Mouse (Mus musculus): ENCODE results near the gene Hnmt. TPM values are rescaled to one million over a fixed set of nuclear protein-coding genes. Genes with fewer than 3 reads are reported as not detected.
"Not testable (repeated sequence)": the region's sequence is repeated elsewhere in the genome, so short reads cannot be mapped to it uniquely, and the experiment has no call there.

Gene Hnmt
- polyA plus RNA-seq, 1 experiment from 2014 or later: 0.74 TPM

- no peak overlapping the region for H3K4me2 ChIP-seq
- no peak overlapping the region for H3K27ac ChIP-seq
- no peaks in the 10 kb centered on the region for H3K9me3 ChIP-seq (replicated peaks)
- H3K27me3 ChIP-seq (replicated peaks): no peaks in the 10 kb centered on the region
- H3K4me3 ChIP-seq: no peak overlapping the region
- H3K4me1 ChIP-seq: no peaks in the 10 kb centered on the region
- WGBS (ENCODE audit: insufficient replicate concordance): 76% methylated on average over 4 of the region's 4 CpGs
- H3K9ac ChIP-seq: no peak overlapping the region
- ATAC-seq: no peak
- H3K36me3 ChIP-seq: no peaks in the 10 kb centered on the region
Observed at GRCm38 (mm10) chr2:23998836-23999235, 50.4 kb downstream of the Hnmt start.

DNA sequence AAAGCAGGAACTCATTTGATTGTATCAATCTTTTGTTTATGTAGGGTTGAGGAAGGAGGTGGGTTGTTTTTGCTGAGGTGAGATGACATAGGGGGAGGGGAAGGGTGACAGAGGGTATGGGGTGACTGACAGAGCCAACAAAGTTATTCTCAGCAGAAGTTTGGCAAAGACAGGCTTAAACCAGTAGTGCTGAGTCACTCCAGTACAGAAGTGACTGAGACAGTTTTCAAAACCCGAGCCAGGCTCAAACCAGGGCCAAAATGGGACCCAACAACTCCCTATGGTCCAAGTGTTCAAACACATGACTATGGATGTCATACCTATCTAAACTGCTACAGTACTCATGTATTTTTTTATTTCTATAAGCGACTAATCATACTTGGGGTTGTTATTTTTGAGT, 52.4 kb downstream of the Hnmt start:
- Histone ChIP-seq H3K4me2 (no peak overlapping the region), H3K4me3 (no peak overlapping the region), H3K27ac (no peak overlapping the region), H3K9ac (no peak overlapping the region), H3K27me3 (replicated peaks) (no peaks in the 10 kb centered on the region), H3K36me3 (no peaks in the 10 kb centered on the region), H3K4me1 (no peaks in the 10 kb centered on the region), H3K9me3 (replicated peaks) (no peaks in the 10 kb centered on the region)
- 36% methylated on average over 2 of the region's 2 CpGs for WGBS (ENCODE audit: insufficient replicate concordance)
- no peak for ATAC-seq

DNA sequence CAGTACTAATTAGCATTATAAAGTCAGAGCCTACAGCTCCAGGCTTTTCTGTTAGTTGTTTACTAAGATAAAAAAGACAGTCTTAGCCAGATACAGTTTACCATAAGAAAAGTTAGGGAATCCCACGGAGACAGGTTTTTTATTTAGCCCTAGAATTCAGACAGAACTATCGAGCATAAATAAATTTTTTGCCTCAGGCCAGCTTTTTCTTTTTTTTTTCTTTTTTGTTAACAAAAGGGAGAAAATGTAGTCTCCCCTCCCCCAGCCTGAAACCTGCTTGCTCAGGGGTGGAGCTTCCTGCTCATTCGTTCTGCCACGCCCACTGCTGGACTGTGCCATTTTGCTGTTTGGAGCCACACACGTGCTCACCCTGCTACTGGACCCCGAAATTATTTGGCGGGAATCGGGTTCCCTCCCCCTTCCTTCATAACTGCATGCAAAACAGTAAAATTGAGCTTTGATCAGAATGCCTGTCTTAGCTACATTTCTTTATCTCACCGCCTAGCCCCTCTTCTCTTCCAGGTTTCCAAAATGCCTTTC, 59.1 kb downstream of the Hnmt start:
- not testable (repeated sequence) for H3K4me2 ChIP-seq
- WGBS (ENCODE audit: insufficient replicate concordance): 61% methylated on average over 9 of the region's 9 CpGs

DNA sequence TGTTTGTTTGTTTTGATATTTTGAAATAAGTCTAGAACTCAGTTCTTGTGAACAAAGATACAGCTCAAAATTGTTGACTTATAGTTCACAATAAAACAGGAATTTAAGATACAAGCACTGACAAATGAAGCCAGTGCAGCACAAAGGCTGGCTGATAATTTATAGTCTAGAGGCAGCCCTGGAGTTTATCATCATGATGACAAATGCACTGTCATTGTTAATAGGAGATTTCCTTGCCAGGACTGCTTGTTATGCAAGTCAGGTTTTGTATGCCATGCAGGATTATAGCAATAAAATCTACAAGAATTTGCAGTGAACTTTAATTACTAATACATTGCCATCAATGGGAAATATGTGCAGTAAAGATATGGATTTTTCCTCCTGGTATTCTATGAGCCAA, 61.9 kb downstream of the Hnmt start:
- Histone ChIP-seq H3K27ac (no peak overlapping the region), H3K9me3 (replicated peaks) (no peaks in the 10 kb centered on the region), H3K36me3 (no peaks in the 10 kb centered on the region), H3K4me1 (no peaks in the 10 kb centered on the region), H3K27me3 (replicated peaks) (no peaks in the 10 kb centered on the region), H3K4me2 (no peak overlapping the region), H3K4me3 (no peak overlapping the region), H3K9ac (no peak overlapping the region)
- no peak for ATAC-seq

More for the DNA sequence above, 59.1 kb downstream of the Hnmt start:
- not testable (repeated sequence) for H3K9ac ChIP-seq; H3K27me3 ChIP-seq (replicated peaks); H3K4me1 ChIP-seq; H3K4me3 ChIP-seq; H3K27ac ChIP-seq; H3K36me3 ChIP-seq; ATAC-seq; H3K9me3 ChIP-seq (replicated peaks)

- Histone ChIP-seq H3K36me3 (no peaks in the 10 kb centered on the region), H3K27me3 (replicated peaks) (no peaks in the 10 kb centered on the region), H3K27ac (no peak overlapping the region), H3K4me2 (no peak overlapping the region), H3K9me3 (replicated peaks) (no peaks in the 10 kb centered on the region), H3K4me1 (no peaks in the 10 kb centered on the region), H3K9ac (no peak overlapping the region), H3K4me3 (no peak overlapping the region)
- ATAC-seq: no peak
Observed at GRCm38 (mm10) chr2:23983343-23983742, 65.9 kb downstream of the Hnmt start.

DNA sequence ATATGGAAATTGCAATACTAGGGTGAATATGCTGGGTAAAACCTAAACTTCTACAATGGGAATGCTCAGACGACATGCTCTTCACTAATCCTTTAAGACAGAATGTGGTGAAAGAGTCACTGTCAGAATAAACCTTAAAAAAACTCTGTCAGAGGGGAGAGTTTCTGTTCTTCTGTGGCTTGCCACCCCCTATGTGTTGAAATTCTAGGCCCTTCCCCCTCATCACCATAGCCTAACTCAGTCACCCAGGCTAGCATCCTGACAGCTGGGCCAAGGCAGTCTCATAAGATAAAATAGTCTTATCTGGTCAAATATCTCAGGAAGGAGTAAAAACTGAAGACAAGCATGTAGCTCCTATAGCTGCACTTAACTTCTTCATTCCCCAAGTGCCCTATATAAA, 66.3 kb downstream of the Hnmt start:
- 36% methylated on average over 1 of the region's 1 CpGs for WGBS (ENCODE audit: insufficient replicate concordance)
- Histone ChIP-seq H3K4me3 (no peak overlapping the region), H3K27me3 (replicated peaks) (no peaks in the 10 kb centered on the region), H3K9ac (no peak overlapping the region), H3K4me2 (no peak overlapping the region), H3K27ac (no peak overlapping the region), H3K36me3 (no peaks in the 10 kb centered on the region), H3K9me3 (replicated peaks) (no peaks in the 10 kb centered on the region), H3K4me1 (no peaks in the 10 kb centered on the region)
- no peak for ATAC-seq

DNA sequence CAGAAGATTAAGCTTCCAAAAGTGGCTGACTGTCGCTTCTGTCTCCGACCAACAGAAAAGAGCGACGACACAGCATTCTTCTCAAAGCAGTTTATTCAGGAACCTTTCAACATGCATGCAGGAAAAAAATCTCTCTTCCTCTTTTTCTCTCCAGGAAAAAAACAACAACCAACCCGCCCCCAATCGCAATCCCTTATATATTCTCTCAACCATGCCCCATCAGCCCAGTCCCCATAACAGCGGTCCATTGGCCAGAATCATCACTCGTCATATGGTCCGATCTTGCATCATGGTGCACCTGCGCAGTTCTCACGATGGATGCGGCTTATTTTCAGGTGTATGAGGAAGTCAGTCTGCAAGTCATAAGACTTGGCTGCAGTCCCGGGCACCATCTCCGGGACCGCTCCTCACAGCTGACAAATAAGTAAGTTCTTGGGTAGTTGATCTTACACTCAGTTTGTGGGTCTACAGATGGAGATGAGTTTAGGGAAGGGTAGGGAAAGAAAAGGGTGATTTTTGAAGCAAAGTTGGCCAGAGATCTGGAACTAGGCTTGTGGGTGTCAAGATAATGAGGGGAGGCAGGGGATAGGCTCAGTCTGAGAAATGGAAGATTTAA, 88.4 kb downstream of the Hnmt start:
- 79% methylated on average over 15 of the region's 15 CpGs for WGBS (ENCODE audit: insufficient replicate concordance)
- H3K27ac ChIP-seq; H3K4me2 ChIP-seq; H3K4me1 ChIP-seq; H3K36me3 ChIP-seq; H3K9ac ChIP-seq; H3K4me3 ChIP-seq; H3K27me3 ChIP-seq (replicated peaks); ATAC-seq; H3K9me3 ChIP-seq (replicated peaks): not testable (repeated sequence)

Other genes starting within 250 kb of the Hnmt start
- not detected in 2 replicates for gene Tbpl2, start 47.2 kb upstream of the Hnmt start, polyA plus RNA-seq (2016; fragmentation: Nextera tagmentation; extraction: Ambion mirVana)
- not detected in 2 replicates for gene Il1f8, start 103.8 kb upstream of the Hnmt start, polyA plus RNA-seq (2016; fragmentation: Nextera tagmentation; extraction: Ambion mirVana)
- gene Il1f9, start 137.1 kb upstream of the Hnmt start, polyA plus RNA-seq (2016; fragmentation: Nextera tagmentation; extraction: Ambion mirVana): not detected in 2 replicates
- gene Il1f6, start 166.0 kb upstream of the Hnmt start, polyA plus RNA-seq (2016; fragmentation: Nextera tagmentation; extraction: Ambion mirVana): not detected in 2 replicates
- gene Il1f5, start 227.6 kb upstream of the Hnmt start, polyA plus RNA-seq (2016; fragmentation: Nextera tagmentation; extraction: Ambion mirVana): not detected in 2 replicates
- gene Il1f10, start 241.8 kb upstream of the Hnmt start, polyA plus RNA-seq (2016; fragmentation: Nextera tagmentation; extraction: Ambion mirVana): not detected in 2 replicates